Mouse (Mus musculus): ENCODE results near the gene Tiam1. TPM values are rescaled to one million over a fixed set of nuclear protein-coding genes. Genes with fewer than 3 reads are reported as not detected.

The Tiam1 gene
- polyA plus RNA-seq, 1 experiment from 2014 or later, result 7.4 TPM

DNA sequence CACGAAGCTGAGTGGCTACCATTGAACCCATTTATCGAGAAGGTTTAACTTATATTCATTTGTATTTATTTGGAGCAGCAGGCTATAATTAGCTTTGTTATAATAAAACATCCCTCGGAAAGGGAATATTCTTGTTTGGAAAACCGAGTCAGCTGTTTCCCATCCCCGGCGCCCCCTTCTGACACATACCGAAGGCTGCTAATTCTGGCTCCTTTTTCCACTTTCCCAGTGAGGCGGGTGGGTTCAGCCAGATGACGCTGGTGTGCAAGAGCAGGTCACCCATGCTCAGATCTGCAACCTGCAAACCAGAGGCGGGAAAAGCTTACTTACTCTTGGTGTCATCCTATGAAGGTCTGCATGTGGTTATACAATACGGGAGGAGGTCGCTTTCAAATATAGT, 343.8 kb downstream of the Tiam1 start:
- Histone ChIP-seq H3K9ac (ENCODE audit: low read depth, low read length) (no peak overlapping the region), H3K4me1 (ENCODE audit: control insufficient read depth, insufficient read depth, low read length) (peaks cover 4% of the 10 kb centered on the region; the same call in 1 of the 2 replicates), H3K9me3 (ENCODE audit: control insufficient read depth, low read length) (no peaks in the 10 kb centered on the region), H3K27me3 (replicated peaks; ENCODE audit: control insufficient read depth, insufficient read depth, low read length) (no peaks in the 10 kb centered on the region), H3K36me3 (ENCODE audit: control insufficient read depth, insufficient read depth, low read length) (0 out of 2 replicates have a peak, but pooled peaks cover 4% of the 10 kb centered on the region), H3K4me2 (ENCODE audit: low read depth, low read length) (no peak overlapping the region), H3K27ac (ENCODE audit: low read length) (no peak overlapping the region), H3K4me3 (ENCODE audit: low read length) (no peak overlapping the region)
- no peak for ATAC-seq
- 72% methylated on average over 12 of the region's 12 CpGs for WGBS

DNA sequence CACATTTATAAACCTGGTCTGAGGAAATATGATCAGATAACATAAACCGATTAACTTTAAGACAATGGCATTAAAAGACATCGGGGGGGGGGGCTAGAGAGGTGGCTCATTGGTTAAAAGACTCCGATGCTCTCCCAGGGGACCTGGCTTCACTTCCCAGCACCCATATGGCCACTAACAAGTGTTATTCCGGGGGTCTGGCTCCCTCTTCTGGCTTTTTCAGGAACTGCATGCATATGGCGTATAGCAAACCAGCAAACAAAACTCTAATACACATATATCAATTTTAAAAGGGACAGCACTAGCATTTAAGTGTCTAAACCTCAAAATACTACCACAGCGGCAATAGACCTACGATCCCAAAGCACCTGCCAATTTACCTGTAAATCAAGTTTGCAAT, 347.0 kb downstream of the Tiam1 start:
- Histone ChIP-seq H3K27ac (ENCODE audit: low read length) (no peak overlapping the region), H3K36me3 (ENCODE audit: control insufficient read depth, insufficient read depth, low read length) (no peaks in the 10 kb centered on the region), H3K4me2 (ENCODE audit: low read depth, low read length) (no peak overlapping the region), H3K9ac (ENCODE audit: low read depth, low read length) (no peak overlapping the region), H3K9me3 (ENCODE audit: control insufficient read depth, low read length) (no peaks in the 10 kb centered on the region), H3K4me1 (ENCODE audit: control insufficient read depth, insufficient read depth, low read length) (peaks cover 4% of the 10 kb centered on the region; the same call in 1 of the 2 replicates), H3K27me3 (replicated peaks; ENCODE audit: control insufficient read depth, insufficient read depth, low read length) (no peaks in the 10 kb centered on the region), H3K4me3 (ENCODE audit: low read length) (no peak overlapping the region)
- 90% methylated on average over 7 of the region's 7 CpGs for WGBS
- ATAC-seq, result no peak

DNA sequence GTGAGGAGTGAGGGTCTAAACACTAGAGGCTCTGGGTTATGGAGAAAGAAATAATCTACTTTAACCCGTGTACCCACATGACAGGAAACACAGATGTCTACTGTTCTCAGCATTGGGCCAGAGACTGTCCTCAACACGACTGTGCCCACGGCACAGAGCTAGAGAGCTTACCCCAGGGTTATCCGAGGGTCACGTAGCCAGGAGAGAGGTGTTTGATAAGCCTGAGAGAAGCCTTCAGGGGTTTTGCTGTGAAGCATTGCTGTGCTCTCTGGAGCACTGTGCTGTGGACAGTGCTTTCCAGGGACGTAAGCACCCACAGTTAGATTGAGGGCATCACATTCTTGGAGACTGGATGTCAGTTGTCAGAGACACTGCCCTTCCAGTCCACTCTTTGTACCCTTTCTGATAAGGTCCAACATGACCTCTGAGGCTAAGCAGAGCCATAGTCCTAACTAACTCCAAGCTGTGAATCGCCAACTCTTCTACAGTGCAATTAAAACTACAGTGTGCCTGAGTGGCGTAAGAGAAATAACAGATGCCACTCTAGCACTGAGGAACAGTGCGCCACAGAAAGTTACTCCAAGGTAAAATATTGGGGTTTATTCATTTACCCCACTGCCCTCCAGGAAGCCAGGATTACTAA, 353.7 kb downstream of the Tiam1 start:
- H3K4me2 ChIP-seq (ENCODE audit: low read depth, low read length), result no peak overlapping the region
- WGBS, result 86% methylated on average over 9 of the region's 9 CpGs
- no peaks in the 10 kb centered on the region for H3K4me1 ChIP-seq (ENCODE audit: control insufficient read depth, insufficient read depth, low read length)
- H3K4me3 ChIP-seq (ENCODE audit: low read length), result no peak overlapping the region
- no peak overlapping the region for H3K9ac ChIP-seq (ENCODE audit: low read depth, low read length)
- no peaks in the 10 kb centered on the region for H3K27me3 ChIP-seq (replicated peaks; ENCODE audit: control insufficient read depth, insufficient read depth, low read length)
- ATAC-seq, result no peak
- no peaks in the 10 kb centered on the region for H3K36me3 ChIP-seq (ENCODE audit: control insufficient read depth, insufficient read depth, low read length)
- H3K27ac ChIP-seq (ENCODE audit: low read length), result no peak overlapping the region
- H3K9me3 ChIP-seq (ENCODE audit: control insufficient read depth, low read length), result no peaks in the 10 kb centered on the region

DNA sequence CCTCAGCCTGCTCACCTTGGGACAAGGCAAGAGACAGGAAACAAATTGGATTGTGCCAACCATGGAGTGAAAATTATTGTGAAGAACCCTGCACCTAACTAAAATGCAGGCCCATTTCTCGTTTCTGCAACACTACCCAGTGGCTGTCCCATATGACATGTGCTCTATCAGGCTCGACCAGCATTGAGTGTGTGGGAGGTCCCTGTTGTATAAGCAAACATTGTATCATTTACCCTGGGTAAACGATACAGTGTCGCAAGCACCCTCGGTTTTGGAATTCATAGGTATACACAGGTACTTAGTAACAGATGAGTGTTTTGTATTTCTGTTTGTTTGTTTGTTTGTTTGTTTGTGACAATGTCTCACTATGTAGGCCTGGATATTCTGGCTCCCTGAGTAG, 357.8 kb downstream of the Tiam1 start:
- H3K27me3 ChIP-seq (replicated peaks; ENCODE audit: control insufficient read depth, insufficient read depth, low read length), result no peaks in the 10 kb centered on the region
- ATAC-seq, result no peak
- H3K9ac ChIP-seq (ENCODE audit: low read depth, low read length), result no peak overlapping the region
- WGBS, result 64% methylated on average over 5 of the region's 5 CpGs
- H3K4me1 ChIP-seq (ENCODE audit: control insufficient read depth, insufficient read depth, low read length), result no peaks in the 10 kb centered on the region
- no peak overlapping the region for H3K4me3 ChIP-seq (ENCODE audit: low read length)
- no peaks in the 10 kb centered on the region for H3K36me3 ChIP-seq (ENCODE audit: control insufficient read depth, insufficient read depth, low read length)
- no peaks in the 10 kb centered on the region for H3K9me3 ChIP-seq (ENCODE audit: control insufficient read depth, low read length)
- H3K27ac ChIP-seq (ENCODE audit: low read length), result no peak overlapping the region
- H3K4me2 ChIP-seq (ENCODE audit: low read depth, low read length), result no peak overlapping the region

DNA sequence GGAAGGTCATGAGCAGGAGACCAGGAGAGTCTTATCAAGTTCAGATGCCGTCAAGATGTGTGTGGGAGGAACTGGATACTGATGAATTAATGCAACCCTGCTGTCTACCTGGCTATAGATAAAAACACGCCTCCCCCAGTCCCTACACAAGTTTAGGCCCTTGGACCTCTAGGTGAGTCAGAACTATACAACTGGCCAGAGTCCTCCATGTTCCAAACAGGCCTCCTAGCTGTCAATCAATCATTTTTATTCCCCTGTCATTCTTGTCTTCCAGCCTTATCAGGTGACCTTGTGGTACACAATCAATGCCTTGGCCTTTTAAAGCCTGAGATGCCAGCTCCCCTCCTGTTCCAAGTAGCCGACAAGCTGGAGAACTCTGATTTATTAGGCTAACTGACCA, 363.9 kb downstream of the Tiam1 start:
- peak; percentile 68; the same call in 1 of the 2 replicates for ATAC-seq
- no peak overlapping the region for H3K27ac ChIP-seq (ENCODE audit: low read length)
- no peak overlapping the region for H3K4me3 ChIP-seq (ENCODE audit: low read length)
- H3K27me3 ChIP-seq (replicated peaks; ENCODE audit: control insufficient read depth, insufficient read depth, low read length), result no peaks in the 10 kb centered on the region
- no peaks in the 10 kb centered on the region for H3K36me3 ChIP-seq (ENCODE audit: control insufficient read depth, insufficient read depth, low read length)
- H3K4me2 ChIP-seq (ENCODE audit: low read depth, low read length), result no peak overlapping the region
- no peak overlapping the region for H3K9ac ChIP-seq (ENCODE audit: low read depth, low read length)
- no peaks in the 10 kb centered on the region for H3K9me3 ChIP-seq (ENCODE audit: control insufficient read depth, low read length)
- no peaks in the 10 kb centered on the region for H3K4me1 ChIP-seq (ENCODE audit: control insufficient read depth, insufficient read depth, low read length)
- 58% methylated on average over 3 of the region's 3 CpGs for WGBS

DNA sequence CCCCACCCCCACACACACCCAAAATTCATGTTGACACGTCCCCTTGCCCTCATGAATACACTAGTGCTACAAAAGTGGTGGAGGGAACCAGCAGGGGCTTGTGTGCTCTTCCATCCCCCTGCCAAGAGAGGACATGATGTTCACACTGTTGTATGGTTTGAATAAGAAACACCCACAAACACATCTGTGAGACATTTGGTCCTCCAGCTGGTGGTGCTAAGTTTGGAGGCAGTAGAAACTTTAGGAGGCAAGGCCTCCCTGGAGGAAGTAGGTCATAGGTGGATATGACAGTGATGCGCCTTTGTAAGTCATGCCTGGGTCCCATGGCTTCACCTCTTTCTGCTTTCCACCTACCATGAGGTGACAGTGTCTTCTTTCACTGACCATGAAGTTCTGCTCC, 366.1 kb downstream of the Tiam1 start:
- no peaks in the 10 kb centered on the region for H3K27me3 ChIP-seq (replicated peaks; ENCODE audit: control insufficient read depth, insufficient read depth, low read length)
- H3K4me1 ChIP-seq (ENCODE audit: control insufficient read depth, insufficient read depth, low read length), result no peaks in the 10 kb centered on the region
- no peaks in the 10 kb centered on the region for H3K9me3 ChIP-seq (ENCODE audit: control insufficient read depth, low read length)
- 83% methylated on average over 2 of the region's 2 CpGs for WGBS
- ATAC-seq, result no peak
- H3K36me3 ChIP-seq (ENCODE audit: control insufficient read depth, insufficient read depth, low read length), result no peaks in the 10 kb centered on the region
- H3K27ac ChIP-seq (ENCODE audit: low read length), result no peak overlapping the region
- no peak overlapping the region for H3K4me2 ChIP-seq (ENCODE audit: low read depth, low read length)
- H3K9ac ChIP-seq (ENCODE audit: low read depth, low read length), result no peak overlapping the region
- H3K4me3 ChIP-seq (ENCODE audit: low read length), result no peak overlapping the region

DNA sequence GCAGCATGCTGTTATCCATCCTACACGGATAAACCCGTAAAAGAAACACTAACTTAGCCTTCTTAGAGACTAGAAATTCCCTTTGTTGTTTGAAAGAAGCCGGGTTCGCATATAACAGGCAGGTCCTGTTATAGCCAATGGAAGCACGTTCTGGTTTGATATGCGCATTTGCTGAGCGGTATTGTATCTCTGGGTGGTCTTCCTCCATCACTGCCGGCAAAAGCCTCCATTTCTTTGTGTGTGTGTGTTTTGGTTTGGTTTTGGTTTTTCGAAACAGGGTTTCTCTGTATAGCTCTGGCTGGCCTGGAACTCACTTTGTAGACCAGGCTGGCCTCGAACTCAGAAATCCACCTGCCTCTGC, 369.0 kb downstream of the Tiam1 start:
- ATAC-seq, result no peak; the same call in none of the 2 replicates
- peak overlapping the region; percentile 73 for H3K4me2 ChIP-seq (ENCODE audit: low read depth, low read length)
- no peaks in the 10 kb centered on the region for H3K36me3 ChIP-seq (ENCODE audit: control insufficient read depth, insufficient read depth, low read length)
- WGBS, result 34% methylated on average over 10 of the region's 10 CpGs
- H3K4me1 ChIP-seq (ENCODE audit: control insufficient read depth, insufficient read depth, low read length), result no peaks in the 10 kb centered on the region
- peaks cover 3% of the 10 kb centered on the region for H3K9me3 ChIP-seq (ENCODE audit: control insufficient read depth, low read length)
- no peaks in the 10 kb centered on the region for H3K27me3 ChIP-seq (replicated peaks; ENCODE audit: control insufficient read depth, insufficient read depth, low read length)
- H3K27ac ChIP-seq (ENCODE audit: low read length), result no peak overlapping the region
- no peak overlapping the region for H3K4me3 ChIP-seq (ENCODE audit: low read length)
- H3K9ac ChIP-seq (ENCODE audit: low read depth, low read length), result no peak overlapping the region

DNA sequence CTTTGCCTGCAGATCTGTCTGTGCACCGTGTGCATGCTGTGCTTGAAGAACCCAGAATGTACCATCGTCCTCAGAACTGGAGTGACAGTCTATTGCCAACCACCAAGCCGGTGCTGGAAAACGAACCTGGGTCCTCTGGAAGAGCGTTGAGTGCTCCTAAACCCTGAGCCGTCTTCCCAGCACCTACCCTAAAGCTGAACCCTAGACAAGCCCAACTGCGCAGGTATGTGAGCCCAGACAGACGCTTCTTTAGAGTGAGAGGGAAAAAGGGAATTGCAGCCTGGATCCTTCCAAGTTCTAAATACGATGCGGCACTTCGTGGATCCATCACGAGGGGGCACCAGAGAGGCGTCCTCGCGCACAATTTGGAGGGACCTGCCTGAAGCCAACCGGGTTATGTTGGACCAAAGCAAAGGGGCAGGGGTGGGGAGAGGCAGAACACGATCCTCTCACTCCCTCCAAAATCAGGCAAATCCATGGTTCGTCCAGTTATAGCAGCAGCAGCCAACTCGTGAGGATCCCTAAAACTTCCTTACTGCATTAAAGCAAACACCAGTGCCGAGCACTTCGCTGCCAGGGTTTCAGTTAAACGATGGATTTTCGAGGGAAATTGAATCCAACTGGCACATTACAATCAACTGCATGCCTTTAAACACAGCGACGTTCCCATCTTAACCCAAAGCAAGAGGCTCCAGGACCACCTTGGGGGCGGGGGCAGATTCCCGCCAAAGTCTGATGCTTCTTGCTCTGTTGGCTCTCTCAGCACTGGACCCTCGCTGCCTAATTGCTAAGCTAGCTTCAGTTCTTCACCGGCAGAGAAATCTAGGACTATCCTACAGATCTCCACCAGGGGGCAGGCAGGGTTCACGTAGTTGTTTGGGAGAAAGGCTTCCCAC, 369.7 kb downstream of the Tiam1 start:
- Histone ChIP-seq H3K36me3 (ENCODE audit: control insufficient read depth, insufficient read depth, low read length) (no peaks in the 10 kb centered on the region), H3K9me3 (ENCODE audit: control insufficient read depth, low read length) (peaks cover 3% of the 10 kb centered on the region), H3K27me3 (replicated peaks; ENCODE audit: control insufficient read depth, insufficient read depth, low read length) (no peaks in the 10 kb centered on the region), H3K9ac (ENCODE audit: low read depth, low read length) (peak overlapping the region; percentile 23; the same call in 1 of the 2 replicates), H3K4me2 (ENCODE audit: low read depth, low read length) (peak overlapping the region; percentile 73), H3K4me1 (ENCODE audit: control insufficient read depth, insufficient read depth, low read length) (no peaks in the 10 kb centered on the region), H3K27ac (ENCODE audit: low read length) (no peak overlapping the region), H3K4me3 (ENCODE audit: low read length) (peak overlapping the region; percentile 46)
- ATAC-seq, result peak; percentile 83
- WGBS, result 10% methylated on average over 30 of the region's 30 CpGs

DNA sequence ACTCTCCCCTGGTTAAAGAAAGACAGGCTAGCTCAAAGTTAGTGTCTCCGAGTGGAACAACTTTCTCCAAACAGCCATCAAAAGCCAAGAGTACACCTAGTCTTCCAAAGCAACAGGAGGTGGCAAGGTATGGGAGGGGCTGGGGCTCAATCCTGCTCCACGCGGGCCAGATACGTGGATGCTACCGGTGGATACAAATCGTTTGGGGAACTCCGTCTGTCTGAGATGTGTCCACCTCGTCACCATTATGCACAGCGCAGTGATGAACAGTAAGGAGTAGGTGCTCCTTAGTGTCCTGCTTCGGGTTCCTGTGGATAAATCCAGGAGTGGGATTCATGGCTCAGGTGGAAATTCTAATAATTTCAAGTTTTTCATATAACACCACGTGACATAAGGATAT, 377.6 kb downstream of the Tiam1 start:
- no peak for ATAC-seq
- Histone ChIP-seq H3K4me1 (ENCODE audit: control insufficient read depth, insufficient read depth, low read length) (no peaks in the 10 kb centered on the region), H3K27me3 (replicated peaks; ENCODE audit: control insufficient read depth, insufficient read depth, low read length) (no peaks in the 10 kb centered on the region), H3K9ac (ENCODE audit: low read depth, low read length) (no peak overlapping the region), H3K36me3 (ENCODE audit: control insufficient read depth, insufficient read depth, low read length) (no peaks in the 10 kb centered on the region), H3K4me2 (ENCODE audit: low read depth, low read length) (no peak overlapping the region), H3K9me3 (ENCODE audit: control insufficient read depth, low read length) (peaks cover 3% of the 10 kb centered on the region), H3K4me3 (ENCODE audit: low read length) (no peak overlapping the region), H3K27ac (ENCODE audit: low read length) (no peak overlapping the region)
- WGBS, result 82% methylated on average over 11 of the region's 11 CpGs
